Mouse (Mus musculus): Measurements from ENCODE around the gene Cstf3.

Gene Cstf3

DNA sequence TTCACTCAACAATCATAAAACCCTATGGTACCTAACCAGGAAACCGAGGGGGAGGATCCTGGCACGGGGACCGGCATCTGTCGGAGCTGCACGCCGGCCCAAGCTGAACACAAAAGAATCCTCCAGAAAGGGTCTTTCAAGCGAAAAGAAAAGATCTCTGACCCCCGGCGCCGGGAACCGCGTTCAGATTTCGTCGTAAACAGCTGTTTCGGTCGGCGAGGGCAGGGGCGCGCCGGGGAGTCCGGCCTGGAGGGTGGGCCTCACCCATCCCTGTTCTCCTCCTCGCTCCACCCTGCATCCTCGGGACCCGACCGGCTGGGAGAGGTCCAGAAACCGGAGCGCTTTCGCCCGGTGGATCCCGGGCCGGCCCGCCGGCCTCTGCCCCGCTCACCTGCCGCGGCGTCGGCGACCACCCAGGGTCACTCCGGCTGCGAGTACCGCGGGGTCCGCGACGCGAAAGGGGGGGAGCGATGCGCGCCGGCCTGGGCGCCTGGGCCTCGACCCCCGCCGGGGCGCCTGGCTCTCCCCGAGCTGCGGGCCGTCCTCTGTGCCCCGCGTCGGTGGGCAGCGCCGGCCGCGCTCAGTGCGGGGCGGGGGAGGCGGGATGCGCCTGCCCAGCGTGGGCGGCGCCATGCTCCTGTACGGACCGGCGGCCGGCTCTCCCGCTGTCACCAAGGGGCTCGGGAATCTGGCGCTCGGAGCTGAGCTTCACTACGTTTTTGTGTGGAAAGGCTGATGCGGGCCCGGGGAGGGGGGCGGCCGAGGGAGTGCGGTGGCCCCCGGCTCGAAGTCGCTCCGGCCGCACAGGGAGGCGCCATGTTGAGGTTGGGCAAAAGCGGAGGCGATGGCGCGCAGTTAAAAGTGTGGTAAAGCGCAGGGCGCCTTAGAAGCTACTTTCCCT, 121.5 kb downstream of the Cstf3 start, which contains the start of gene Tcp11l1:
Tcp11l1 (minus strand) TSS at position 585 of the 901 bp plus-strand sequence.
- DNase-seq (ENCODE audit: low read depth, low spot score) = peak; percentile 60

DNA sequence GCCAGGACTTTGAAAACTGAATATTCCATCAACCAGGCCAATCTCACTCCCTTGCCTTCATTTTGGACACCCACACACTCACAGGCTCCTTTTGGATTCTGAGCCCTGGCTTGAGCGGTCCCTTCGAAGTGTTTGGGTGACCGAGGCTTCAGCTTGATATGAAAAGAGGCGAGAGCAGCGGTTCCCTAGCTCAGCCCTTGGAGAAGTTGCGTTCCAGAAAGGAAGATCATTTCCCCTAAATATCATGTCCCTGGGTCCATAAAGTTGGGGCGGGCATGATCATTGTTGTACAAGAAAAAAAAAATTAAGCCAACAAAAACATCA, 122.1 kb downstream of the Cstf3 start:
- no peak for DNase-seq (ENCODE audit: low read depth, low spot score)

DNA sequence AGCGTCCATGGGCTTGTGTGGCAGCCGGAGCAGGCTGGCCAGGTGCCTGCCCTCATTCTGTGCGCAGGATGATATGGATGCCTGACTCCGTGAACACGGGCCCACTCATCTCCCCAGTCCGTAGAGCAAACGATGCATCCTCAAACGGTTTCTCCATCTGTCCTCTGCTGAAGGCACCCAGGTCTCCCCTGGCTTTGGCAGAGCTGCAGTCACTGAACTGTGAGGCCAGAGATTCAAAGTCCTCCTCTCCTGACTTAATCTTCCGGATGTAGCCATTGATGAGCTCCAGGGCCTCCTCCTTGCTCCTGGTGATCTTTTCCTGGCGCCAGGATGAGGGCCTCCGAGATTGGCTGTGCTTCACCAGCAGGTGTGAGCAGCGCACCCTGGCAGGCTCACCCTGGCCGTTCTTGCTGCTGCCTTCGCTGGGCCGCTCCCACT, 124.0 kb downstream of the Cstf3 start:
- peak; percentile 28 for DNase-seq (ENCODE audit: low read depth, low spot score)

All from R1 (cell line).